Mouse (Mus musculus): ENCODE data around the gene Dnah7b. TPM values are rescaled to one million over a fixed set of nuclear protein-coding genes. Genes with fewer than 3 reads are reported as not detected.
"Not testable (repeated sequence)": the region's sequence is repeated elsewhere in the genome, so short reads cannot be mapped to it uniquely, and the experiment has no call there.

The Dnah7b gene
- total RNA-seq, 2 experiments from 2014 or later, result 1.0 to 3.0 TPM

GRCm38 (mm10) chr1:46278911-46279565 lies 212.9 kb downstream of the Dnah7b start:
- DNase-seq (ENCODE audit: extremely low spot score in 1 of 2, low spot score in 1 of 2), result not testable (repeated sequence)

- not testable (repeated sequence) for DNase-seq (ENCODE audit: extremely low spot score in 1 of 2, low spot score in 1 of 2)
These were observed 228.3 kb downstream of the Dnah7b start for GRCm38 (mm10) chr1:46294451-46294850.

DNA sequence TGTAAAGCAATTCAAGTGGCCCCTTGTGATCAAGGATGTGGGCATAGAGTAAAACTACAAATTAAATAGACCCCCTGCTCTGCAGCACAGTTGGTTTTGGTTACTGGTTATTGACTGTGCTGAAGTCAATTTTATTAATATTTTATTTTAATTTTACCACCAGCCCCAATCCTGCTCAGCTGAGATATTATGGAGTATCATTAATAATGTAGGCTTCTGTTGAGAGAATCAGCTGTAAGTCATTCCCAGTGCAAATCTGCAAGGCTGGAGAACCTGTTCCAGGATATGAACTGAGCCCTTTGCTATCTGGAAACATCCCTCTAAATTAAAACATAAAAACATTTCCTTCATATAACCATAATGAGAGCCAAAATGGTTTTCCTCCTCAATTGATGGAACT lies 259.8 kb downstream of the Dnah7b start:
- not testable (repeated sequence) for DNase-seq (ENCODE audit: extremely low spot score in 1 of 2, low spot score in 1 of 2)

- DNase-seq (ENCODE audit: extremely low spot score in 1 of 2, low spot score in 1 of 2), result not testable (repeated sequence)
These were observed 279.2 kb downstream of the Dnah7b start for GRCm38 (mm10) chr1:46345301-46345700.

DNA sequence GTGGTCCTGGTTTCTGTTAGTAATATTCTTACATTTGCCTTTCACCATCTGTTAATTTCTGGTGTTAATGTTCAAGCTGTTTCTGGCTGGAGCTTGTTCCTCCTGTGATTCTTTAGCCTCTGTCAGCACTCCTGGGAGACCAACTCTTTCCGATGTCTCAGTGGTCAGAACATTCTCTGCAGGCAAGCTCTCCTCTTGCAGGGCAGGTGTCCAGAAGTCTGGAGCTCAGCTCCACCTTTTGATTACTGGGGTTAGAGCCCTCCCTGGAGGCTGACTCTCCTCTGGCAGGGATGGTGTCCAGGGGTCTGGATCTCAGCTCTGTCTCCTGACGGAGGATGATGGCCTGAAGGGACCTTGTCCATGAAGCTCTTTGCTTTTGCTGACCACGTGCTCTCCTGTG lies 314.5 kb downstream of the Dnah7b start:
- not testable (repeated sequence) for DNase-seq (ENCODE audit: extremely low spot score in 1 of 2, low spot score in 1 of 2)

GRCm38 (mm10) chr1:46394681-46395297 lies 328.7 kb downstream of the Dnah7b start:
- not testable (repeated sequence) for DNase-seq (ENCODE audit: extremely low spot score in 1 of 2, low spot score in 1 of 2)

DNA sequence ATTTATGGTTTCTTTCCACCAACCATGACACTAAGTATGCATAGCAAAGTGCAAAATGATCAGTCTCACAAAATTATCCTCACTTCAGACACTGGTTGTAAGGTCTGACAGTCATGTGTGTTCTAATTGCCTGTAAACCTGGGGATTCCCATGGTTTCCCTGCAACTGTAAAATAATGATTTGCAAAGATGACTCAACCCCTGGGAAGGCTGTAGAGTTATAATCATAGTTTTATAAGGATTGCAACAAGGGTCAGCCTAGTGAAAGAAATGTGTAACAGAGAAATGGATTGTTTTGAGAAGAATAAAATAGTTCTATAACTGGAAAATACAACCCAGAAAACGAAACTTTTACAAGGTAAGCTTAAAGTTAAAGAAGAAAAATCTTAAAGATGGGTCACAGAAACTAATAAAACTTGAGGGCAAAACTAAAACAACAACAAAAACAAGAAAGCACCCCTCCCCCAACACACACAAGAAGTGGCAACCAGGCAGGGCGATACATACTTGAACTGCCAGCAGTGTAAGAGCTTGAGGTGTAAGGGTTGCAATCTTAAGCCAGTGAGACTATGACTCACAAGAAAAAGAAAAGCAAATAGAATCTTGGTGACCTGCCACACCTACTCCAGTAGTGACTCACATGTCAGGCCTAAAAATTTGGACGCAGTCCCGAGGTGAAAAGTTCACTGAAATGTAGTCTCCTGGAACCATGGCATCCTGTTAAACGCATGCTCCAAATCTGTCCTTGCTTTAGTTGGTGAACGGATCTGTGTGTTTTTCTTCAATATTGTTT lies 342.4 kb downstream of the Dnah7b start:
- no peak for DNase-seq (ENCODE audit: extremely low spot score in 1 of 2, low spot score in 1 of 2)

DNA sequence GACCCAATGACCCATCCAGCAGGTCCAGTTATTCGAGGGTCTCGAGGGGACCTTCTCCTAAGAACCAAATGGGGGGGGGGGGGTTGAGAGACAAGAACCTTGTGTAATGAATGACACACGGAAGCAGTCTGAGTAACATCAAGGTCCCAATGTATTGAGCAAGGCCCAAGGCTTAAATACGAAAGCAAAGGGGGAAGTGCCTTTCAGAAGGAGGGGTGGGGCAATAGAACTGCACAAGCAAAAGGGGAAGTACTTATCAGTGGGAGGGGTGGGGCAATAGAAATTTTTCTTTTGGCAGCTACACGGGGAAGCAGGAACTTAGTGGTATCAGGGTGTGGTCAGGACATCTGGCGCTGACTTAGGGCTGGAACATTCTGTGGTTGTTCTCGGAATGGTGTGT lies 348.7 kb downstream of the Dnah7b start:
- not testable (repeated sequence) for DNase-seq (ENCODE audit: extremely low spot score in 1 of 2, low spot score in 1 of 2)

DNA sequence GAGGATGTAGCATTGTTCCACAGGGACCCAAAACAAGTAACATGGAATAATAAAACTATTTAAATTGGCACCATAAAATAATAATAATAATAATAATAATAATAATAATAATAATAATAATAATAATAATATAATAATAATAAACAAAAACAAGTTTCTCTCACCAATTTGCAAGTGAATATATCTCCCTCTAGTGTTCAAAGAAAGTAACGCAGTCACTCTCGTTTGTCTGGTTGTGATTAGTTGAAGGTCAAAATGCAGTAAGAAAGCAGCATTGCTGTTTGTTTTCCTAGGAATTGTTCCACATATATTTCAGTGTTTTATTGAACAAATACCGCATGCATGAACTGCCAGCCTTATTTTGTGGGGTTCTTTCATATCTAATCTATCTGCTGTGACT lies 350.8 kb downstream of the Dnah7b start:
- DNase-seq (ENCODE audit: extremely low spot score in 1 of 2, low spot score in 1 of 2), result not testable (repeated sequence)

DNA sequence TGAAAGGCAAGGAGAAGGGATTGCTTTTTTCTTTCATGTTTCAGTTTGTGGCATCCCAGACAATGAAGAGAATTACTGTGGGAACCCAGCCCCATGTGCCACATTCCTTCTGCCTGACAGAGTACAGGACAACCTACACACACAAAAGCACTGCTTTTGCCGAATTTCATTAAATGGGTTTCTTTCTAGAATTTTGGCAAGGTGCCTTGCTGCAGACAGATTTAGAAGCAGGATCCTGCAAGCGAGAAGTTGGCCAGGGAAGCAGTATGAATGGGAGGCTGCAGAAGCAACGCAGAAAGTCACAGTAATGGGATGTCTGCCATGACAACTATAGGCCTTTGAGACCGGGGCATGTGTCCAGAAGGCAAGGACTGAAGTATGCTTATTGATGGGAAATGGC lies 352.9 kb downstream of the Dnah7b start:
- not testable (repeated sequence) for DNase-seq (ENCODE audit: extremely low spot score in 1 of 2, low spot score in 1 of 2)

Other genes starting within 250 kb of the Dnah7b start
- not detected for gene Gm5269, start 176.0 kb upstream of the Dnah7b start, total RNA-seq (2021)
- gene Slc40a1, start 139.8 kb upstream of the Dnah7b start, total RNA-seq (2021), result 10 to 100 TPM; 10.3 to 12.1 TPM